Mouse (Mus musculus): ENCODE data around the gene Echdc2. TPM values are rescaled to one million over a fixed set of nuclear protein-coding genes. Genes with fewer than 3 reads are reported as not detected.

The Echdc2 gene
- polyA plus RNA-seq, 1 experiment from 2014 or later, result 15.4 TPM

DNA sequence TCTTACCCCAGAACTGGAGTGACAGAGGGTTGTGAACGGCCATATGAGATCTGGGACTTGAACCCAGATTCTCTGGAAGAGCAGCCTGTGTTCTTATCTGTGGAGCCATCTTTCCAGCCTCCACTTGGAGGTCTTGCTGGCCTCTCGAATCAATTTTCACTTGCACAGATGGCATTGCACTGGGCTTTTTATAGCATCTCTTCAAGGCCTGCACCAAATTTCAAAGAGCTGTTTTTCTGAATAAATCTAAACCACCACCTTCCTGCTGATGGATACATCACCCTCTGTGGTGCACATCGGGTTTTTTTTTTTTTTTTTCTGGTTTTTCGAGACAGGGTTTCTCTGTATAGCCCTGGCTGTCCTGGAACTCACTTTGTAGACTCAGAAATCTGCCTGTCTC lies 1.6 kb downstream of the Echdc2 start:
- no peak for ATAC-seq (ENCODE audit: insufficient read depth, low FRiP score, low TSS enrichment)
- H3K4me2 ChIP-seq (ENCODE audit: low read depth), result no peak overlapping the region
- no peaks in the 10 kb centered on the region for H3K9me3 ChIP-seq (ENCODE audit: control insufficient read depth, low read length)
- H3K27ac ChIP-seq (ENCODE audit: low read depth, low read length), result no peak overlapping the region
- no peaks in the 10 kb centered on the region for H3K36me3 ChIP-seq (ENCODE audit: control insufficient read depth, insufficient read depth, low read length)
- 0 out of 2 replicates have a peak, but pooled peaks cover 2% of the 10 kb centered on the region for H3K27me3 ChIP-seq (ENCODE audit: control insufficient read depth, insufficient read depth, low read length)
- no peaks in the 10 kb centered on the region for H3K4me1 ChIP-seq (ENCODE audit: control insufficient read depth, insufficient read depth, low read length)
- DNase-seq (ENCODE audit: low spot score), result no peak
- 94% methylated on average over 4 of the region's 4 CpGs for WGBS
- H3K4me3 ChIP-seq (ENCODE audit: low read depth, low read length), result no peak overlapping the region
- H3K9ac ChIP-seq (ENCODE audit: low read length), result no peak overlapping the region

DNA sequence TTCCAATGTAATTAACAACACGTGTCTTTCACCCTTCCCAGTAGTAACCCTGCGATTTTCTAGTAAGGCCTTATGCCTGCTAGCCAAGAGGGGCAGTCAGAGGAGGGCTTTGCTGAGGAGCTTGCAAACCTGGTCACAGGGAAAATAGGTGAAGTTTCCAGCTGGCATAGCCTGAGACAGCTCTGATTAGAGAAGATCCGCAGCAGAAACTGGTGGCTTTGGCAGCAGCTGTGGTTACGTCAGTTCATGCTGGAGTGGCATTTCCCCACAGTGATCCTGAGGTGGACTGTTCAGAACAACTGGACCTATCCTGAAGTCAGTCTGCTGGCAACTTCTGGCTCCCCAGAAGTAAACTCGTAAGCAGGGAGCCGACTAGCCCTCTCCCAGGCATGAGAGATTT lies 2.8 kb downstream of the Echdc2 start:
- ATAC-seq (ENCODE audit: insufficient read depth, low FRiP score, low TSS enrichment), result no peak
- DNase-seq (ENCODE audit: low spot score), result no peak
- Histone ChIP-seq H3K4me1 (ENCODE audit: control insufficient read depth, insufficient read depth, low read length) (no peaks in the 10 kb centered on the region), H3K4me2 (ENCODE audit: low read depth) (no peak overlapping the region), H3K27me3 (ENCODE audit: control insufficient read depth, insufficient read depth, low read length) (0 out of 2 replicates have a peak, but pooled peaks cover 2% of the 10 kb centered on the region), H3K9ac (ENCODE audit: low read length) (no peak overlapping the region), H3K9me3 (ENCODE audit: control insufficient read depth, low read length) (no peaks in the 10 kb centered on the region), H3K27ac (ENCODE audit: low read depth, low read length) (no peak overlapping the region), H3K4me3 (ENCODE audit: low read depth, low read length) (no peak overlapping the region), H3K36me3 (ENCODE audit: control insufficient read depth, insufficient read depth, low read length) (no peaks in the 10 kb centered on the region)
- 92% methylated on average over 6 of the region's 6 CpGs for WGBS

DNA sequence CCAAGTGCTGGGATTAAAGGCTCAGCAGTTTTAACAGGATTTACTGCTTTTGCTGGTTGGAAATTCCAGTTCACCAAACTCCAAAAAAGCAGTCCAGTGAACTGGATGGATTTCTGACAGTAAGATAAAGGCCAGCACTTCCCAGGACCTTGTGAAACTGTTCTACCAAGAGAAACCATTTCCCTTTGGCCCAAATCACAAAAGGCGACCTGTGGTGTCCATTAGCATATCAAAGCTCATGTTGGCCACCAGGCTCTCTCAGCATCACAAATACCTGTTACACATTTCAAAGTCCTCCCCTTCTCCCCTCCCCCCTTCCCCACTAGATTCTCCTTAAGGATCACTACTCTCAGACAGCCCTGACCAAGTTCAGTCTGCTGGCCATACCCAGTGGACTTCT lies 17.0 kb downstream of the Echdc2 start:
- no peak overlapping the region for H3K9ac ChIP-seq (ENCODE audit: low read length)
- no peak overlapping the region for H3K27ac ChIP-seq (ENCODE audit: low read depth, low read length)
- no peaks in the 10 kb centered on the region for H3K4me1 ChIP-seq (ENCODE audit: control insufficient read depth, insufficient read depth, low read length)
- ATAC-seq (ENCODE audit: insufficient read depth, low FRiP score, low TSS enrichment), result no peak
- H3K27me3 ChIP-seq (ENCODE audit: control insufficient read depth, insufficient read depth, low read length), result no peaks in the 10 kb centered on the region
- DNase-seq (ENCODE audit: low spot score), result no peak
- H3K4me2 ChIP-seq (ENCODE audit: low read depth), result no peak overlapping the region
- H3K9me3 ChIP-seq (ENCODE audit: control insufficient read depth, low read length), result no peaks in the 10 kb centered on the region
- 61% methylated on average over 1 of the region's 1 CpGs for WGBS
- H3K36me3 ChIP-seq (ENCODE audit: control insufficient read depth, insufficient read depth, low read length), result no peaks in the 10 kb centered on the region
- no peak overlapping the region for H3K4me3 ChIP-seq (ENCODE audit: low read depth, low read length)

DNA sequence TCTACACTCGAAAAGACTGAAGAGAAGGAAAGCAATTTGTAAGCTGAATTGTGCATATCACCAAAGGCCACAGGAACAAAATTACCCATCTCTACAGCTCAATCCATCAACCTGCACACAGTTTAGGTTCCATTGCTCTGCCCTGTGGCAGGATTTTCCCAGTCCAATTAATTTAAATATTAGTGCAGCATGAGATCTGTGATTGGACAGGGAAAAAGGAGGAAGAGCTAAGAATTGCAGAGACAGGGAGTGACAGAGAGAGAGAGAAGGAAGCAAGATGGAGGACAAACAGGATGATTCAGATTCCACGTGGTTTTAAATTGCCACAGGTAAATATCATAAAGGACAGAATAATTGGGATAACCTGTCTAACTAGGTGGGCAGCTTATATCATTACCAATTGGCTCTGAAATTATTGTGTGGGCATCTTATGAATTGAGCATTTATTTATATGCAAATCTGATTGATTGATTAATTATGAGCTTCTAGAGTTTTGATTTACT lies 27.6 kb downstream of the Echdc2 start:
- DNase-seq (ENCODE audit: low spot score), result no peak
- H3K27me3 ChIP-seq (ENCODE audit: control insufficient read depth, insufficient read depth, low read length), result no peaks in the 10 kb centered on the region
- no peak overlapping the region for H3K4me3 ChIP-seq (ENCODE audit: low read depth, low read length)
- 88% methylated on average over 2 of the region's 2 CpGs for WGBS
- H3K27ac ChIP-seq (ENCODE audit: low read depth, low read length), result no peak overlapping the region
- ATAC-seq (ENCODE audit: insufficient read depth, low FRiP score, low TSS enrichment), result no peak
- H3K4me2 ChIP-seq (ENCODE audit: low read depth), result no peak overlapping the region
- H3K9ac ChIP-seq (ENCODE audit: low read length), result no peak overlapping the region
- H3K36me3 ChIP-seq (ENCODE audit: control insufficient read depth, insufficient read depth, low read length), result no peaks in the 10 kb centered on the region
- H3K9me3 ChIP-seq (ENCODE audit: control insufficient read depth, low read length), result no peaks in the 10 kb centered on the region
- no peaks in the 10 kb centered on the region for H3K4me1 ChIP-seq (ENCODE audit: control insufficient read depth, insufficient read depth, low read length)

DNA sequence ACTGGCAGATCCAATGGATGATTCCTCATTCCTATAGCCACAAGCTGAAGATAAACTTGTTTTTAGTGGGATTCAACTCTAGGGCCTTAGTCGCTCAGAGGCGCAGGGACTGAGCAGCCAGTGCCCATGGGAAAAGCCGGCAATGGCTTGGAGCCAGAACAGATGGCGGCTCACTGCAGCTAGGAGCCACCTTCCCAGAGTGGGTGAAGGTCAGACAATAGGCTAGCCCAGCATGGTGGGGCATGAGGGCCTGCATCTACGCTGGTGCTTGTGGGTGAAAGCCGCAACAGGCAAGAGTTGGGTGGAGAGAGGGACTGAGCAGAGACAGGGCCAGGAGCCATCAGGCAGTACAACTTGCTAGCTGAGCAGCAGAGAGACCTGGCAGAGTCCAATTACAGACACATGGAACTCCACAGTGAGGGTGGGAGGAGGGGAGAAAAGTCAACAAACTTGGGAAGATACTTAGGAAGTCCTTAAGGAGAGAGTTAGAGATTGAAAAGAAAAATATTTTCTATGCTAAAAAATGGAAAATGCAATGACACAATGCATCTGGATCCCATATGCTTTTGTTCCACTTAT lies 31.1 kb downstream of the Echdc2 start:
- H3K9ac ChIP-seq (ENCODE audit: low read length), result no peak overlapping the region
- H3K9me3 ChIP-seq (ENCODE audit: control insufficient read depth, low read length), result no peaks in the 10 kb centered on the region
- no peaks in the 10 kb centered on the region for H3K27me3 ChIP-seq (ENCODE audit: control insufficient read depth, insufficient read depth, low read length)
- 67% methylated on average over 6 of the region's 6 CpGs for WGBS
- ATAC-seq (ENCODE audit: insufficient read depth, low FRiP score, low TSS enrichment) (no peak), DNase-seq (ENCODE audit: low spot score) (peak; percentile 27)
- H3K27ac ChIP-seq (ENCODE audit: low read depth, low read length), result no peak overlapping the region
- H3K4me1 ChIP-seq (ENCODE audit: control insufficient read depth, insufficient read depth, low read length), result no peaks in the 10 kb centered on the region
- H3K4me2 ChIP-seq (ENCODE audit: low read depth), result no peak overlapping the region
- H3K36me3 ChIP-seq (ENCODE audit: control insufficient read depth, insufficient read depth, low read length), result no peaks in the 10 kb centered on the region
- H3K4me3 ChIP-seq (ENCODE audit: low read depth, low read length), result no peak overlapping the region

DNA sequence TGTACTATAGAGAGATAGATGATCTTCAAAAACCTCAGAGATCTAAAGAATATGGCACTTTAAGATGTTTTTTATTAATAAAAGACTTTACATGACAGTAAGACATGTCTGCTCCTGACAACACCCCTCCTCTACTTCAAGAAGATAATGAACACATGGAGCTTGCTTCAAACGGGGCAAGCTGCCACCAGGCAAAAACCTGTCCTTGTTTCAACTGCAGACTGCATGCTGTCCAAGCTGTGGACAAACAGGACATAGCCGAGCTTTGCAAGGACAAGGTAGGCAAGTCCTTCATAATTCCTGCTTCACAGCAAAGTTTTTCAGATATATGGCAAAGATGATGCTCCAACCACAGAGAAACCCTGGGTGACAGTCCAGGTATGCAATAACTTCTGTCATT lies 34.0 kb downstream of the Echdc2 start:
- WGBS, result 71% methylated on average over 2 of the region's 2 CpGs
- ATAC-seq (ENCODE audit: insufficient read depth, low FRiP score, low TSS enrichment) (no peak), DNase-seq (ENCODE audit: low spot score) (no peak)
- H3K27ac ChIP-seq (ENCODE audit: low read depth, low read length), result no peak overlapping the region
- no peaks in the 10 kb centered on the region for H3K27me3 ChIP-seq (ENCODE audit: control insufficient read depth, insufficient read depth, low read length)
- H3K4me2 ChIP-seq (ENCODE audit: low read depth), result no peak overlapping the region
- no peak overlapping the region for H3K9ac ChIP-seq (ENCODE audit: low read length)
- H3K4me3 ChIP-seq (ENCODE audit: low read depth, low read length), result no peak overlapping the region
- H3K36me3 ChIP-seq (ENCODE audit: control insufficient read depth, insufficient read depth, low read length), result no peaks in the 10 kb centered on the region
- no peaks in the 10 kb centered on the region for H3K4me1 ChIP-seq (ENCODE audit: control insufficient read depth, insufficient read depth, low read length)
- no peaks in the 10 kb centered on the region for H3K9me3 ChIP-seq (ENCODE audit: control insufficient read depth, low read length)

DNA sequence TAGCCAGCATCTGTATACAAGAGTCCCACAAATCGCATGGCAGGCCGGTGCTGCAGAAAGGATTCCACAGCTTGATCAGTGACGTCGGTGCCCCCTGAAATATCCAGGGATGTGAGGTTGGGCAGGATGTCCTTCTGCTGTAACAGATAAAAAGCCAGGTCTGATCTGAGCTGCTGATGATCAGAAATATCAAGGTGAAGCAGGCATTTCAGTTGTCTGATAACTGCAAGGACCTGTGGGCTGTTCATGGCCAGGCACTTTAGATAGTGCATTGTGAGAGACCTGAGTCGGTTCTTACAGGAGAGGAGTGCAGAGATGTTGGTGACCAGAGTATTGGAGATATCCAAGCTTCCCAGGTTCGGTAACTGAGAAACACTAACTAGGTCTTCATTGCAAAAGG lies 39.4 kb downstream of the Echdc2 start:
- Histone ChIP-seq H3K4me3 (ENCODE audit: low read depth, low read length) (no peak overlapping the region), H3K27me3 (ENCODE audit: control insufficient read depth, insufficient read depth, low read length) (no peaks in the 10 kb centered on the region), H3K4me1 (ENCODE audit: control insufficient read depth, insufficient read depth, low read length) (no peaks in the 10 kb centered on the region), H3K36me3 (ENCODE audit: control insufficient read depth, insufficient read depth, low read length) (no peaks in the 10 kb centered on the region), H3K27ac (ENCODE audit: low read depth, low read length) (no peak overlapping the region), H3K4me2 (ENCODE audit: low read depth) (no peak overlapping the region), H3K9ac (ENCODE audit: low read length) (no peak overlapping the region), H3K9me3 (ENCODE audit: control insufficient read depth, low read length) (no peaks in the 10 kb centered on the region)
- DNase-seq (ENCODE audit: low spot score), result no peak
- WGBS, result 95% methylated on average over 6 of the region's 6 CpGs
- ATAC-seq (ENCODE audit: insufficient read depth, low FRiP score, low TSS enrichment), result no peak

DNA sequence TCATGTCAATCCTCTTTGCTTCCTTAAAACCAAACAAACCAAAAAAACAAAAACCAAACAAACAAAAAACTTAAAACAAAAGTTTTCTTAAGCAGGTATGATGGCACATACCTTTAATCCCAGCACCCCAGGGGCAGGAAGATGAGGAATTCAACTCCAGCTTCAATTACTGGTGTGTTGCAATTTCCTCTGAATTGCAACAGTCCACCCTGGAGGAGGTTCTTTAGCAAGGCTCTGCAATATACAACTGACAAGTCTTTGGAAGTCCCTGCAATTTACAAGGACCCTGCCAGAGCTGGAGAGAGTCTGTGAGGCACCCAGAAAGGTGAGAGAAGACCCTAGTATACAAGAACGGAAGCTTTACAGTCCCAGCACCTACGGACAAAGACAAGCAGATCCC lies 47.8 kb downstream of the Echdc2 start:
- 82% methylated on average over 2 of the region's 2 CpGs for whole genome bisulfite sequencing

DNA sequence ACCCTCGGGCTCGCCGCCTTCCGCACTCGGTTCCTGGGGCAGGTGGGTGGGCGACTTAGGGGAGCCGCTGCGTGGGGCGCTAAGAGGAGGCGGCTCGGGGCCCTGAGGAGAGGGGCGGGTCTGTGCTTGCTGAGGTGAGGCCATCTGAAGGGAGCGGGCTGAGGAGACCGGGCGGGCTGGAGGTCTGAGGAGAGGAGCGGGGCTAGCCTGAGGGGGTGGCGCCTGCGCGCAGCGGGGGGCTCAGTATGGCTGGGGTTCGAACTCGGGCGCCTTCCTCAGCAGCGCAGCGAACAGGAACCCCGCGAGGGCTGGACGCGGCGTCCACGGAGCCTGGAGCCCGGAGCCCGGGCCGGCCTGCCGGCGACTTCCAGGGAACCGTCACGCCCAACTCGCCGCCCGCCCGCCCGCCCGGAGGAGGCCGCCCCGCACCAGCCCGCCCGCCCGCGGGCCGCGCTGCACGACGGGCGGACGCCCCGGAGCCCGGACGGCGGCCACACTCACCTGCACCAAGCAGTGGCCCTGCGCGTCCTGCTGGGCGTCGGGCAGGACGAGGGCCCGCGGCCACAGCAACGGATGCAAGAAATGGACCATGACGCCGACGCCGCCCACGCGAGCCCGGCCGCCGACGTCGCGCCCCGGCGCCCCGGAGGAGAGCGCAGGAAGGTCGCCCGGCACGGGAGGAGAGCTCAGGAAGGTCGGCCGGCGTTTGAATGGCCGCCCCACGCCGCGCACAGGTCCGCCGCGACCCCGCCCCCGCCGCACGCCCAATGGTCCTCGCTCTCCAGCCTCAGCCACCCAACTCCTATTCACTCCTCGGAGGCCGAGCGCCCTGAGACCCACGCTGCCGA lies 52.3 kb downstream of the Echdc2 start, which contains the start of gene Zyg11a:
Gene Zyg11a, minus strand, starts transcription at position 717 of the 848 bp plus-strand sequence.
- Histone ChIP-seq H3K9ac (ENCODE audit: low read length) (no peak within 1 kb of the TSS), H3K4me3 (ENCODE audit: low read depth, low read length) (peak within 1 kb of the TSS; percentile 38), H3K27ac (ENCODE audit: low read depth, low read length) (no peak within 1 kb of the TSS), H3K4me2 (ENCODE audit: low read depth) (peak within 1 kb of the TSS; percentile 38), H3K36me3 (ENCODE audit: control insufficient read depth, insufficient read depth, low read length) (no peaks in the 10 kb centered on the region), H3K27me3 (ENCODE audit: control insufficient read depth, insufficient read depth, low read length) (peaks cover 34% of the 10 kb centered on the region), H3K9me3 (ENCODE audit: control insufficient read depth, low read length) (no peaks in the 10 kb centered on the region), H3K4me1 (ENCODE audit: control insufficient read depth, insufficient read depth, low read length) (no peaks in the 10 kb centered on the region)
- ATAC-seq (ENCODE audit: insufficient read depth, low FRiP score, low TSS enrichment) (no peak), DNase-seq (ENCODE audit: low spot score) (peak; percentile 24)
- 1% methylated on average over 77 of the region's 107 CpGs for WGBS

More for the DNA sequence above, 47.8 kb downstream of the Echdc2 start:
- Histone ChIP-seq H3K27me3 (ENCODE audit: control insufficient read depth, insufficient read depth, low read length) (peaks cover 18% of the 10 kb centered on the region), H3K4me3 (ENCODE audit: low read depth, low read length) (no peak overlapping the region), H3K27ac (ENCODE audit: low read depth, low read length) (no peak overlapping the region), H3K36me3 (ENCODE audit: control insufficient read depth, insufficient read depth, low read length) (no peaks in the 10 kb centered on the region), H3K9me3 (ENCODE audit: control insufficient read depth, low read length) (no peaks in the 10 kb centered on the region), H3K9ac (ENCODE audit: low read length) (no peak overlapping the region), H3K4me1 (ENCODE audit: control insufficient read depth, insufficient read depth, low read length) (no peaks in the 10 kb centered on the region), H3K4me2 (ENCODE audit: low read depth) (no peak overlapping the region)
- no peak for ATAC-seq (ENCODE audit: insufficient read depth, low FRiP score, low TSS enrichment)
- DNase-seq (ENCODE audit: low spot score), result no peak

Measured in neural tube, embryonic 11.5 days (tissue).